Mouse (Mus musculus): ENCODE measurements around the gene Tmem91.

Gene Tmem91

DNA sequence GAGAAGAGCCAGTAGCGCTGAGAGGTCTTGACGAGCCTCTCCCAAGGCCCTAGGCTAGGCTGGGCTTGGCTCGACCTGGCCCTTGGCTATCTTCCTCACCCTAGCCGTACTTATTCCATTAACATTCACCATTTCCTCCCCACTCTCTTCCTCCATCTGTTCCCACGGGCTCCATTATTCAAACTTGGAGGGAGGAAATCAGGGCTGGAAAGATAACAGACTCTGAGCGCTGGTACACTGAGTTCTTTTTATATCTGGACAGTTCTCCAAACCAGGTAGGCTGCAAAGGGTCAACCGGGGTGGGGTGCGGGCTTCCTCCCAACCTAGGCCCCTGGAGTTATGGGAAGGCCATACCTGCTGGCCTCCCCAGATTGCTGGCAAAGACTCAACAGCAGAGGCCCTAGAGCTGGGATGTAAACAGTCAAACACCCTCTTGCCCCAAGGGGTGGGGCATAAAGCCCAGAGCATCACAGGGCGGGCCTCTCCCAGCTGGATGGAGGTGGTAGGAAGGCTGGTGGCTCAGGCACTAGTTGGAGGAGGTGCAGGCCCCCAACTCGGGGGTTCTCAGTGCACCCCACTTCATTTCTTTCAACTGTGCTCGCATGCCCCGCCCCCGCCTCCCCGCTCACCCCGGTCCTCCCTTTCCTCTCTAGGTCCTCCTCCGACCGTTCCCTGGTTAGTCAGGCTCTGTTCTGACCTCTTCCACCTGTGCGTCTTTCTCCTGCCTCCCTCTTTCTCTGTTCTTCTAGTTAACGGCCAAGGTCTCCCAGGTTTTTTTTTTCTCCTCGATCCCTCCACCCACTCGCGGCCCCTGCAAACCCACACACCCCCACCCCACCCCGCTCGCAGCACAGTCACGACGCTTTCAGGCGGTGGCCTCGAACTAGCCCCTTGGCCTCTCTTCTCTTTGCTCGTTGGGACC is 48.2 kb downstream of the Tmem91 start, which contains the start of gene B3gnt8:
Gene B3gnt8 (plus strand): TSS at position 146 of the 922 bp plus-strand sequence.
- DNase-seq (ENCODE audit: low spot score in 2 of 2) = no peak

DNA sequence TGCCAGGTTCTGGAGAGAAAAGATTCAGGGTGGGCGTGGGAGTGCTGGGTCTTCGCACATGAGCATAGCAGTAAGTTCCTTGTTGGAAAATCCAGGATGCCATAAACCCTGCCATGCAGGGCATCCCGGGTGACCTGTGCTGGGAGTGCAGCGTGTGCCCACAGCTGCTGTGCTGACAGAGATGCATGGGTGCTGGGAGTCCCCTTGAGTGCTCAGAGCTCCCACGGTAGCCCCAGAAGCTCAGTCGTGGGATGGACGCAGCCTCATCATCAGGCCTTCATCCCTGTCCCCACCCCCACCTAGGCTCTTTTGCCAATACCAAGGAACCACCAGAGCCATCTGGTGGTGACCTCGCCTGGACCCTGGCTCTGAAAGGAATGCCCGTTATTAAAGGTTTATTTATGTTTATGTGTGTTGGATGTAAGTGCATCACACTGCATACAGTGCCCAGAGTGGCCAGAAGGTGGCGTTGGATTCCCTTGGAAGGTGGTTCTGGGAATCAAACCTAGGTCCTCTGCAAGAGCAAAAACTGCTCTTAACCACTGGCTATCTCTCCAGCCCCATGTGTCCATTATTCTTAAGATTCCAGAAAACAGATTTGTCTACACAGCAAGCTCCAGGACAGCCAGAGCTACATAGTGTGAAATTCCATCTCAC is 49.2 kb downstream of the Tmem91 start:
- no peak for DNase-seq (ENCODE audit: low spot score in 2 of 2)

DNA sequence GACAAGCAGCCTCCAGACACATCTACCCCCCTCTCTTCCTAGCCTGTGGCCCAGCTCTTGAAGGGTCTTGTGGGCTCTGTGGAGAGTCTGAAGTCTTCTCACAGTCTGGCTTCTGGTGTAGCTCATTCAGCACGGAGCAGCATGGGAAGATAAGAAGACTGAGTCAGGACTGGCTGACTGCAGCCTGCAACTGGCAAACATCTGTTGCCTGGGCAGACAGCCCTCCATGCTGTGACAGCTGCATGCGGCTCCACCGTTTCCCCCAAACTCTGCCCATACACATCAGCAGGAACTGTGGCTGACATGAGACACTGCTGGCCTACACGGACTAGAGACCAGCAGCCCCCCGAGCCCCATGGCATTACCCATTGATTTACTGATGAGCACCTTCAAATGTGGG is 50.1 kb downstream of the Tmem91 start:
- no peak for DNase-seq (ENCODE audit: low spot score in 2 of 2)

DNA sequence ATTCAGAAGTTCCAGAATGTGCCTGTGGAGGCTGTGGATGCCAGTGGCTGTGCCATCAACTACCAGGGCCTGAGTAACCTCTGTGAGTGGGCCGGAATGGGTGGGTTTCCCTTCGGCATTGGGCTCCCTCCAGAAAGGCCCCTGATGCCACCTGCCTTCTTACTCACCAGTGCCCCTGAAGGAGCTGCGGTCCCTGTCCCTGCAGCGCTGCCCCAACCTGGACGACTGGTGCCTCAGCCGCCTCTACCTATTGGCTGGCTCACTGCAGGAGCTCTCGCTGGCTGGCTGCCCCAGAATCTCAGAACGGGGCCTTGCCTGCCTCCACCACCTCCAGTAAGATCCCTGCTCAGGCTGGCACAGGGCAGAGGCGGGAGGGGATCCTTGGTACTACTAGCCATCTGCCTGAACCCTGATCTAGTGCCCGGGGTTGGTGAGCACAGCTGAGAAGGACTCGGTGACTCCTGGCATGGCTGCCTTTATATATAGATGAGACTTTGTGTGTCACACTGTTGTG is 51.1 kb downstream of the Tmem91 start:
- DNase-seq (ENCODE audit: low spot score in 2 of 2) = no peak

DNA sequence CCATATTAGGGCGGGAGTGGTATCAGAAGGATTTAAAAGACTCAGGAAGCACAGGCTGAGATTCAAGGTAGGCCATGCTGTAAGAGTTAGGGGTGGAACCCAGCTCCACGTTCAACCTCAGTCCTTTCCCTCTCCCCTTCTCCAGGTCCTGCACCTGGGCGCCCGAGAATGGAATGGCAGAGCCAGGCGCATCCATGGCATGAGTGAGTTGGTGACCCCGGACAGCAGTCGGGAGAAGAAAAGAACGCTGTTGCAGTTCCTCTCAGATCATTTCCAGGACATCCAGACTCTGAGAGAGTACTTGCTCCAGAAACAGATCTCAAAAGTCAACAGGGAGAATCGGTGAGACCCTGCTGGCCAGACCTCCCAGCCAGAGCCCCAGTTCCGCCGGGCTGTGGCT is 54.2 kb downstream of the Tmem91 start:
- no peak for DNase-seq (ENCODE audit: low spot score in 2 of 2)

DNA sequence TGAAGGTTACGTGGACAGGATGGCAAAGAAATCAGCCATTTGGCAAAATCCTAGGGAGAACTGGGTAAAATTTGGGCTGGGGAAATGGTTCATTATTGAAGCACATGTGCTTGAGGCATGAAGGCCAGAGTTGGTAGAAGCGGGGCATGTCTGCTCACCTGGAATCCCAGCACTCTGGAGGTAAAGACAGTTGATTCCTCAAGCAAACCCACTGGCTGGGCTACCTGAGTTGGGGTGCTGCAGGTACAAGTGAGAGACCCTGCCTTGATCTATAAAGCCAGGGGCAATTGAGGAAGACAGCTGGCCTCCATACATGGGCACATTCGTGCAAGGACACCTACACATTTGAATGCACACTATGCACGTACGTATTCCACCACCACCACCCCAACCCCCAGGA is 54.9 kb downstream of the Tmem91 start:
- no peak for DNase-seq (ENCODE audit: low spot score in 2 of 2)

DNA sequence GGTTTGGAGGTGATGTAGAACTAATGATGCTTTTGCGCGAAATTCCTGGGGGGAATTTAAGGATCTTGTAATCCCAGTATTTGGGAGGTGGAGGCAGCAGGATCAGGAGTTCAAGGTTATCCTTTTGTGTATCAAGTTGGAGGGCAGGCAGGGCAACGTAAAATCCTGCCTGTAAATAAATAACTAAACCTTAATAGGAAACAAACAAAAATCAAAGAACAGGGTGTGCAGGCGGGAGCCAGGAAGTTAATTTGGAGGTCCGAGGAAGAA is 55.3 kb downstream of the Tmem91 start:
- DNase-seq (ENCODE audit: low spot score in 2 of 2) = no peak

Data from right cerebral cortex, adult 2 months (tissue).